Mouse (Mus musculus): ENCODE measurements around the gene Ticrr.

The Ticrr gene

DNA sequence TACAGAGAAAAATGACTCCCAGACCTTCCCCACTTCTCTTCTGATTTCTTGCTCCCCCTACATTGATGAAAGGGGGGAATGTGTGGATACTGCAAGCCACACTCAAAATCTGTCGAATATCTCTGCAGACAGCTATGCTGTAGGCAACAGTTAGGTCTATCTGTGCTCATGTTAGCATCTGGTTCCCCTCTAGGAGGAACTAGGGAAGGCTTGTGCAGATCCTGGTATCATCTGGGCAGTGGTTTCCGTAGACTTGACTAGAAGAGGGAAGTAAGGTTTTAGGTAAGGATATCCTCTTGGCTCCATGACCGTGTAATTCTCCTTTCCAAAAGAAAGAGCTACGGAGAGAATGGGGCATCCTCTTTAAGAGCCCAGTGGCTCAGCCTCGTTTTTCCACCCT is 84.6 kb downstream of the Ticrr start:
- DNase-seq (ENCODE audit: low read depth in 2 of 2, low spot score in 2 of 2), result no peak

GRCm38 (mm10) chr7:79747659-79748058 is 87.7 kb downstream of the Ticrr start:
- no peak for DNase-seq (ENCODE audit: low read depth in 2 of 2, low spot score in 2 of 2)
